Mouse (Mus musculus) liver, adult 2 months (tissue): ENCODE data around the gene Prr11. TPM values are rescaled to one million over a fixed set of nuclear protein-coding genes. Genes with fewer than 3 reads are reported as not detected.

Experiments used
- DNase-seq: peaks from one replicate; pipeline ENCODE4 v3.0.0-alpha.2; 2011; ENCODE audit warnings: low read depth, low spot score; ENCODE audit errors: extremely low read depth
- H3K27ac ChIP-seq: fragments of 200-500 bp; replicated peaks from 2 replicates; pipeline ENCODE4 v1.5.1; 2012; ENCODE audit warnings: low read depth, mild to moderate bottlenecking, control low read depth, inconsistent platforms, low read length; ENCODE audit not compliant: insufficient read depth
- H3K27me3 ChIP-seq: fragments of 200-500 bp; 2 replicates; pipeline ENCODE4 v1.6.1; 2012; ENCODE audit warnings: mild to moderate bottlenecking, moderate library complexity, low read length, inconsistent platforms; ENCODE audit not compliant: control insufficient read depth, insufficient read depth
- H3K36me3 ChIP-seq: fragments of 200-500 bp; 2 replicates; pipeline ENCODE4 v1.6.1; 2012; ENCODE audit warnings: low read length, inconsistent platforms; ENCODE audit not compliant: control insufficient read depth, insufficient read depth
- H3K4me1 ChIP-seq: fragments of 200-500 bp; 2 replicates; pipeline ENCODE4 v1.6.1; 2011; ENCODE audit warnings: low read length; ENCODE audit not compliant: control insufficient read depth, insufficient read depth
- H3K4me3 ChIP-seq: fragments of 200-500 bp; 2 replicates; pipeline ENCODE4 v1.5.1; 2011; ENCODE audit warnings: low read depth, mild to moderate bottlenecking, control low read depth, low read length, moderate library complexity; ENCODE audit not compliant: insufficient read depth
- H3K79me2 ChIP-seq: fragments of 200-500 bp; 2 replicates; pipeline ENCODE4 v1.6.1; 2012; ENCODE audit warnings: inconsistent platforms, mild to moderate bottlenecking, low read length, moderate library complexity; ENCODE audit not compliant: control insufficient read depth, insufficient read depth
- H3K9ac ChIP-seq: fragments of 200-500 bp; 2 replicates; pipeline ENCODE4 v1.6.1; 2012; ENCODE audit warnings: low read depth, mild to moderate bottlenecking, control low read depth, inconsistent platforms, low read length
- CTCF ChIP-seq: fragments of 200-500 bp; IDR thresholded peaks from 2 replicates; pipeline ENCODE4 v1.5.1; 2011; ENCODE audit warnings: low read depth, low read length, control low read depth
- POLR2A ChIP-seq: fragments of 200-500 bp; IDR thresholded peaks from 2 replicates; pipeline ENCODE4 v1.6.1; 2011; ENCODE audit warnings: low read length, control low read depth; ENCODE audit not compliant: insufficient read depth; ENCODE audit errors: extremely low read depth
- WGBS: fragments of 180-500 bp; shearing (Covaris S2); methylation state at CpG from one replicate; pipeline ENCODE4 v1.1.7; 2018; 5-methylcytosine and 5-hydroxymethylcytosine counted together
- polyA plus RNA-seq: library from polyadenylated mRNA; depleted of rRNA; stranded (reverse); fragments of >200 nt; gene quantifications from 2 replicates; pipeline ENCODE4 v1.2.3, GENCODE M21; 2012
- total RNA-seq: library from RNA; depleted of rRNA; stranded (reverse); fragments of >200 nt; gene quantifications from 2 replicates; pipeline ENCODE4 v1.2.3, GENCODE M21; 2014

Prr11 gene
- total and polyA plus RNA-seq, 2 experiments = 0.04 TPM; not detected in 1

DNA sequence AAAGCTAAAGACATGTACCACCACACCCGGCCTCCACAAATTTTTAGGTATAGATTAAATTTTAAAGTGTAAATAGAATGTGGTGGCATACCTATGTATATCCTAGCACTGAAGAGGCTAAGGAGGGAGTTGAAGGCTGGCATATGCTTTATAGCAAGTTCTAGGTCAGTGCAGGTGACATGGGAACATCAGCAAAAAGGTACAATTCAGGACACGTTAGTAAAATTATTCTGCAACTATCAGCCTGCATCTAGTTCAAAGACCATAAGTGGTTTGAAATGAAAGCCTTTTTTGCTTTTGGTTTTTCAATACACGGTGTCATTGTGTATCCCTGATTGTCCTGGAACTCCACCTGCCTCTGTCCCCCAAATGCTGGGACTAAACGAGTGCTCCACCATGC, 17.1 kb upstream of the Prr11 start:
- Histone ChIP-seq H3K27ac (no peak overlapping the region), H3K9ac (no peak overlapping the region), H3K27me3 (no peaks in the 10 kb centered on the region), H3K36me3 (no peaks in the 10 kb centered on the region), H3K4me1 (peaks cover 2% of the 10 kb centered on the region; the same call in 1 of the 2 replicates), H3K4me3 (no peak overlapping the region), H3K79me2 (no peaks in the 10 kb centered on the region; the same call in 1 of the 2 replicates)
- 73% methylated on average over 4 of the region's 4 CpGs for WGBS
- TF ChIP-seq CTCF (no peak), POLR2A (no peak)
- DNase-seq = no peak

DNA sequence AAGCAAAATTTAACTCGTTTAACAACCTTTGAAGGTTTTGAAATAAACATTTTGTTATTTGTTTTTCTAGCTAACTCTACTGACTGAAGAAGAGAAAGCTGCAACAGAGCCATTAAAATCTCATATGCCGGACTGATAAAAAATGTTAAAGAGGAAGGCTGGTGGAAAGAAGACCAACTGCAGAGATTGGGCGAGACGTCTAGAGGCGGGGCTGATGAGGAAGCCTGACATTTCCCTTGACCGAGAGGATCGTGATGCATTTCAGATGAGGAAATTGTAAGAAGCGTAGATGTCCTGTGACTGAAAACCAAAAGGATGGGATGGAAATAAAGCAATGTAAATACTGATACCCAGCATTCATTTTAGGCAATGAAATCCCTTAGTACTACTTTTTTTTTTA, 13.4 kb upstream of the Prr11 start:
- no peak overlapping the region for H3K27ac ChIP-seq
- 0 out of 2 replicates have a peak, but pooled peaks cover 1% of the 10 kb centered on the region for H3K36me3 ChIP-seq
- no peak overlapping the region for H3K4me3 ChIP-seq
- H3K27me3 ChIP-seq = no peaks in the 10 kb centered on the region
- no peaks in the 10 kb centered on the region for H3K79me2 ChIP-seq
- 68% methylated on average over 8 of the region's 8 CpGs for WGBS
- peaks cover 2% of the 10 kb centered on the region; the same call in 1 of the 2 replicates for H3K4me1 ChIP-seq
- no peak for DNase-seq
- TF ChIP-seq POLR2A (no peak), CTCF (no peak)
- no peak overlapping the region for H3K9ac ChIP-seq

DNA sequence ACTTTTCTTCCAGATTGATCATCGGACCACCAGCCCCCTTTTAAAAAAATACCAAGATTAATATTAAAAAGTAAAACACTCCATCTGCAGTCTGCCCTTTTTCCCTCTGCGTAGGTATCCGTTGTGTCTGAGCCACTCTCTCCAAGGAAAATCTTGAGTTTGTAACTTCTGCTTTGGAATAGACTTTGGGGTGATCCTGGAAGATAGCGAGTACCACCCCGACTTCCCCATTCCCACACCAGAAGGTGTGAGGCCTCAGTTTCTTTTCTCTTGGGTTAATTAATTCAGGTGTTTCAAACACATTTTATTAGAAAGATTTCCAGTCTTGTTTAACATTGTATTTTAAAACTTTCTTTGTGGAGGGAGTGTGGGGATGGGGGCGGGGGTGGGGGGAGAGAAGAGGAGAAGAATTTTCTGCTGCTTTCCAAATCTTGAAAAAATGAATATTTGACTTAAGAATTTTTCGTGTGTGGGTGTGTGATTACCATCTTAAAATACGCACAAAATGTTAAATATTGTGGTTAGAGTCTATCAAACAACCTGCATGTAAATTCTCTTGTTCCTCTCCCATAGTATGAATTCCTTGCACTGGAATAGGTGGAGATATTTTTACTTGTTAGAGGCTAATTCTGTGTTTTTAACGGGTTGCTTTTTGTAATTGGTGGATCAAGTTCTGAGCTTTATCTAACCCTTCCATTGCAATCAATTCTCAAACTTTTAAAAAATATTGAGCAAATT, 1.8 kb upstream of the Prr11 start:
- Histone ChIP-seq H3K4me1 (no peaks in the 10 kb centered on the region), H3K79me2 (no peaks in the 10 kb centered on the region; the same call in 1 of the 2 replicates), H3K9ac (no peak overlapping the region), H3K36me3 (no peaks in the 10 kb centered on the region), H3K27me3 (no peaks in the 10 kb centered on the region), H3K27ac (no peak overlapping the region), H3K4me3 (no peak overlapping the region; the same call in 1 of the 2 replicates)
- 14% methylated on average over 9 of the region's 9 CpGs for WGBS
- TF ChIP-seq POLR2A = no peak
- TF ChIP-seq CTCF = no peak
- no peak for DNase-seq

GRCm38 (mm10) chr11:87109519-87110171, 1.1 kb upstream of the Prr11 start:
- Histone ChIP-seq H3K4me1 (no peaks in the 10 kb centered on the region), H3K27me3 (no peaks in the 10 kb centered on the region), H3K9ac (peak overlapping the region; percentile 46), H3K27ac (peak overlapping the region; percentile 41), H3K4me3 (peak overlapping the region; percentile 68), H3K36me3 (no peaks in the 10 kb centered on the region), H3K79me2 (no peaks in the 10 kb centered on the region; the same call in 1 of the 2 replicates)
- WGBS = 1% methylated on average over 42 of the region's 42 CpGs
- TF ChIP-seq CTCF = no peak
- TF ChIP-seq POLR2A = no peak
- peak; percentile 8 for DNase-seq

GRCm38 (mm10) chr11:87108755-87109518, 429 bp upstream of the Prr11 start, which contains the start of gene Ska2:
Gene Ska2 (plus strand): TSS chr11:87109234.
- TF ChIP-seq POLR2A (no peak), CTCF (no peak)
- Histone ChIP-seq H3K4me3 (peak within 1 kb of the TSS; percentile 68), H3K4me1 (no peaks in the 10 kb centered on the region), H3K36me3 (no peaks in the 10 kb centered on the region), H3K79me2 (no peaks in the 10 kb centered on the region; the same call in 1 of the 2 replicates), H3K27me3 (no peaks in the 10 kb centered on the region), H3K9ac (peak within 1 kb of the TSS; percentile 46), H3K27ac (peak within 1 kb of the TSS; percentile 41)
- DNase-seq = peak; percentile 100
- WGBS = under 1% methylated on average over 40 of the region's 40 CpGs
